Mouse (Mus musculus) stomach, embryonic 16.5 days (tissue): ENCODE measurements around the gene Fxyd5. TPM values are rescaled to one million over a fixed set of nuclear protein-coding genes. Genes with fewer than 3 reads are reported as not detected.

Experiments
- ATAC-seq: fragments of 200-750 bp; cut with Nextera tagmentation; 2 replicates; pipeline ENCODE4 v1.8.0; 2017; ENCODE audit warnings: moderate number of reproducible peaks, moderate TSS enrichment; ENCODE audit not compliant: insufficient read depth, low FRiP score
- H3K27ac ChIP-seq: fragments of 300-500 bp; sonication (generic); 2 replicates; pipeline ENCODE4 v1.5.1; 2014; ENCODE audit warnings: low read length
- H3K27me3 ChIP-seq: fragments of 300-500 bp; sonication (generic); 2 replicates; pipeline ENCODE4 v1.6.1; 2014; ENCODE audit warnings: low read length, control low read depth, mixed read lengths; ENCODE audit not compliant: control insufficient read depth, insufficient read depth
- H3K36me3 ChIP-seq: fragments of 300-500 bp; sonication (generic); 2 replicates; pipeline ENCODE4 v1.6.1; 2014; ENCODE audit warnings: low read length; ENCODE audit not compliant: control insufficient read depth, insufficient read depth
- H3K4me1 ChIP-seq: fragments of 300-500 bp; sonication (generic); 2 replicates; pipeline ENCODE4 v1.6.1; 2014; ENCODE audit warnings: low read length, control low read depth, mixed read lengths; ENCODE audit not compliant: control insufficient read depth, insufficient read depth
- H3K4me2 ChIP-seq: fragments of 300-500 bp; sonication (generic); 2 replicates; pipeline ENCODE4 v1.6.1; 2014; ENCODE audit warnings: low read depth, low read length, mixed read lengths
- H3K4me3 ChIP-seq: fragments of 300-500 bp; sonication (generic); replicated peaks from 2 replicates; pipeline ENCODE4 v1.5.1; 2014; ENCODE audit warnings: mild to moderate bottlenecking, low read length
- H3K9ac ChIP-seq: fragments of 300-500 bp; sonication (generic); 2 replicates; pipeline ENCODE4 v1.6.1; 2014; ENCODE audit warnings: low read length
- H3K9me3 ChIP-seq: fragments of 300-500 bp; sonication (generic); replicated peaks from 2 replicates; pipeline ENCODE4 v1.6.1; 2016; ENCODE audit warnings: low read length, control low read depth; ENCODE audit not compliant: control insufficient read depth
- WGBS: fragments of 180-500 bp; shearing (Covaris S2); extraction: QIAGEN DNeasy Blood & Tissue Kit; methylation state at CpG from one replicate; pipeline ENCODE4 v1.1.7; 2014; 5-methylcytosine and 5-hydroxymethylcytosine counted together
- polyA plus RNA-seq: library from polyadenylated mRNA; unstranded; fragments of >200 nt; fragmentation: Nextera tagmentation; extraction: Ambion mirVana; gene quantifications from 2 replicates; pipeline ENCODE4 v1.2.1, GENCODE M21; 2015

Gene Fxyd5
- polyA plus RNA-seq, 1 experiment from 2014 or later: 28.0 TPM

GRCm38 (mm10) chr7:31081106-31081505, 38.8 kb upstream of the Fxyd5 start:
- Histone ChIP-seq H3K36me3 (no peaks in the 10 kb centered on the region), H3K9me3 (no peaks in the 10 kb centered on the region), H3K9ac (no peak overlapping the region), H3K4me1 (peaks cover 22% of the 10 kb centered on the region; the same call in 1 of the 2 replicates), H3K4me3 (no peak overlapping the region), H3K4me2 (no peak overlapping the region), H3K27me3 (no peaks in the 10 kb centered on the region), H3K27ac (no peak overlapping the region)
- no peak for ATAC-seq
- WGBS: 48% methylated on average over 1 of the region's 1 CpGs

- Histone ChIP-seq H3K4me2 (no peak overlapping the region), H3K27ac (no peak overlapping the region), H3K9me3 (no peaks in the 10 kb centered on the region), H3K27me3 (no peaks in the 10 kb centered on the region), H3K4me3 (no peak overlapping the region), H3K4me1 (peaks cover 22% of the 10 kb centered on the region; the same call in 1 of the 2 replicates), H3K9ac (no peak overlapping the region), H3K36me3 (no peaks in the 10 kb centered on the region)
- ATAC-seq: no peak
- 62% methylated on average over 3 of the region's 3 CpGs for WGBS
Measured at GRCm38 (mm10) chr7:31080611-31081010, 38.3 kb upstream of the Fxyd5 start.

- Histone ChIP-seq H3K27me3 (no peaks in the 10 kb centered on the region), H3K4me3 (no peak overlapping the region), H3K36me3 (no peaks in the 10 kb centered on the region), H3K27ac (no peak overlapping the region), H3K9me3 (no peaks in the 10 kb centered on the region), H3K9ac (no peak overlapping the region), H3K4me1 (peaks cover 16% of the 10 kb centered on the region; the same call in 1 of the 2 replicates), H3K4me2 (no peak overlapping the region)
- no peak for ATAC-seq
- WGBS: 83% methylated on average over 8 of the region's 8 CpGs
Measured at GRCm38 (mm10) chr7:31079670-31080069, 37.4 kb upstream of the Fxyd5 start.

GRCm38 (mm10) chr7:31077885-31078445, 35.7 kb upstream of the Fxyd5 start:
- Histone ChIP-seq H3K4me2 (no peak overlapping the region), H3K4me3 (no peak overlapping the region), H3K9ac (no peak overlapping the region), H3K36me3 (no peaks in the 10 kb centered on the region), H3K4me1 (peaks cover 14% of the 10 kb centered on the region), H3K27me3 (no peaks in the 10 kb centered on the region), H3K27ac (no peak overlapping the region; the same call in 1 of the 2 replicates), H3K9me3 (no peaks in the 10 kb centered on the region)
- WGBS: 35% methylated on average over 5 of the region's 5 CpGs
- ATAC-seq: no peak

- peaks cover 10% of the 10 kb centered on the region for H3K4me1 ChIP-seq
- no peaks in the 10 kb centered on the region for H3K27me3 ChIP-seq
- H3K27ac ChIP-seq: peak overlapping the region; percentile 89; the same call in 1 of the 2 replicates
- ATAC-seq: no peak
- no peak overlapping the region for H3K4me2 ChIP-seq
- no peak overlapping the region for H3K9ac ChIP-seq
- H3K9me3 ChIP-seq: no peaks in the 10 kb centered on the region
- WGBS: 47% methylated on average over 6 of the region's 6 CpGs
- H3K4me3 ChIP-seq: no peak overlapping the region
- H3K36me3 ChIP-seq: no peaks in the 10 kb centered on the region
Measured at GRCm38 (mm10) chr7:31077470-31077869, 35.2 kb upstream of the Fxyd5 start.

GRCm38 (mm10) chr7:31076492-31076891, 34.2 kb upstream of the Fxyd5 start, which contains the start of gene Fxyd3:
Fxyd3 (minus strand) TSS chr7:31076704.
- H3K36me3 ChIP-seq: no peaks in the 10 kb centered on the region
- H3K4me2 ChIP-seq: peak within 1 kb of the TSS; percentile 53
- peak; percentile 77 for ATAC-seq
- H3K4me3 ChIP-seq: peak within 1 kb of the TSS; percentile 52
- peak within 1 kb of the TSS; percentile 89 for H3K27ac ChIP-seq
- peaks cover 12% of the 10 kb centered on the region for H3K4me1 ChIP-seq
- no peaks in the 10 kb centered on the region for H3K27me3 ChIP-seq
- 44% methylated on average over 5 of the region's 5 CpGs for WGBS
- peak within 1 kb of the TSS; percentile 73 for H3K9ac ChIP-seq
- H3K9me3 ChIP-seq: no peaks in the 10 kb centered on the region

- peak overlapping the region; percentile 53 for H3K4me2 ChIP-seq
- H3K9me3 ChIP-seq: no peaks in the 10 kb centered on the region
- WGBS: 55% methylated on average over 5 of the region's 5 CpGs
- peak overlapping the region; percentile 52 for H3K4me3 ChIP-seq
- peaks cover 20% of the 10 kb centered on the region for H3K4me1 ChIP-seq
- H3K9ac ChIP-seq: peak overlapping the region; percentile 56; the same call in 1 of the 2 replicates
- H3K27ac ChIP-seq: peak overlapping the region; percentile 89
- no peaks in the 10 kb centered on the region for H3K36me3 ChIP-seq
- no peak for ATAC-seq
- H3K27me3 ChIP-seq: no peaks in the 10 kb centered on the region
Measured at GRCm38 (mm10) chr7:31074713-31075069, 32.4 kb upstream of the Fxyd5 start.

- WGBS: 39% methylated on average over 7 of the region's 7 CpGs
- peak overlapping the region; percentile 52 for H3K4me3 ChIP-seq
- peak overlapping the region; percentile 53 for H3K4me2 ChIP-seq
- H3K9me3 ChIP-seq: no peaks in the 10 kb centered on the region
- no peaks in the 10 kb centered on the region for H3K27me3 ChIP-seq
- H3K27ac ChIP-seq: peak overlapping the region; percentile 89
- ATAC-seq: no peak
- peaks cover 20% of the 10 kb centered on the region for H3K4me1 ChIP-seq
- peak overlapping the region; percentile 56 for H3K9ac ChIP-seq
- no peaks in the 10 kb centered on the region for H3K36me3 ChIP-seq
Measured at GRCm38 (mm10) chr7:31074061-31074712, 31.9 kb upstream of the Fxyd5 start.

GRCm38 (mm10) chr7:31073546-31073945, 31.3 kb upstream of the Fxyd5 start:
- peak overlapping the region; percentile 53 for H3K4me2 ChIP-seq
- H3K4me1 ChIP-seq: peaks cover 23% of the 10 kb centered on the region
- no peaks in the 10 kb centered on the region for H3K27me3 ChIP-seq
- H3K9ac ChIP-seq: peak overlapping the region; percentile 56
- peak overlapping the region; percentile 89 for H3K27ac ChIP-seq
- peak; percentile 54; the same call in 1 of the 2 replicates for ATAC-seq
- H3K4me3 ChIP-seq: peak overlapping the region; percentile 52
- H3K9me3 ChIP-seq: no peaks in the 10 kb centered on the region
- H3K36me3 ChIP-seq: no peaks in the 10 kb centered on the region
